Comparison of ENCODE assay signal across 13 mouse cellular contexts in the genomic region with DNA sequence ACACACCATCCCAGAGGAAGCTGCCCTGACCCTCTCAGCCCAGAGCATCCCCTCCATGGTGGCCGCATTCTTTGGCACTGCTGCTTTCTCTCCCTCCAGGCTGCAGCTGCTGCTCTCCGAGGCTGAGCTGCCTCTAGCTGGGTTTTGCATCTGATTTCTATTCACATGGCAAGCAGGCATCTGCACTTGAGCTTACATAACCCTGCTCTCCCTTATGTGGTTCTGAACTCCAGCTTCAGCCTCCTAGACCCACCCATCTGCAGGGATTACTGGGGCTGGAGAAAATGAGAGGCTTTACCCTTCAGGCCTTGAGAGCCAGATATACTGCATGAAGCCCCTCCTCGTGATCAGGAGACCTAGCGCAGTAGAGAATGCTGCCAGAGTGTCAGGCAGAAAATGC. TPM values are rescaled to one million over a fixed set of nuclear protein-coding genes. Genes with fewer than 3 reads are reported as not detected.
DNase-seq lines count a peak whose midpoint lies in the region; ATAC-seq lines count a peak whose summit lies in the region.
"Had no signal": no experiment of that assay in that cellular context is flagged by ENCODE, and none has a peak within 500 bp of the region (broad histone marks: within the 10 kb centered on the region; RNA-seq: fewer than 3 reads in every experiment).

No protein-coding gene starts in this region.

- no peaks in the 10 kb centered on the region for H3K27me3 ChIP-seq in midbrain, embryonic 15.5 days (replicated peaks)

- H3K4me1 ChIP-seq in midbrain, embryonic 15.5 days, result no peaks in the 10 kb centered on the region

- 0 out of 2 replicates have a peak, but pooled peaks cover 5% of the 10 kb centered on the region for H3K36me3 ChIP-seq in midbrain, embryonic 15.5 days (replicated peaks)

- intact Hi-C loops in left cerebral cortex, postnatal 14 days (cut with DNase I), result loop anchor here (5.0 kb wide), 1 partner anchor 57 kb away; the partner anchor contains the start of gene Map2k1
- intact Hi-C loops in gastrocnemius, postnatal 36 days (cut with DNase I), result no loop called here

- no peak overlapping the region for H3K9ac ChIP-seq in midbrain, embryonic 15.5 days

- no peak for ATAC-seq in midbrain, embryonic 15.5 days (replicated peaks)

- no peak overlapping the region for H3K27ac ChIP-seq in midbrain, embryonic 15.5 days

- H3K4me3 ChIP-seq in midbrain, embryonic 15.5 days, result no peak overlapping the region

- no peak overlapping the region for H3K4me2 ChIP-seq in midbrain, embryonic 15.5 days

- peak; percentile 91 for DNase-seq in heart, adult 11 months
- DNase-seq in heart, adult 8-10 months (ENCODE audit: low spot score), result no peak
- peak; percentile 31 for DNase-seq in ZHBTc4 (ENCODE audit: low read depth, low spot score)
- peak; percentile 79 for DNase-seq in layer of hippocampus, adult 11-12 months (ENCODE audit: low spot score)
- DNase-seq in left cerebral cortex, postnatal 14 days (ENCODE audit: low spot score in 2 of 2), result peak; percentile 69 to 78
- DNase-seq in spleen, adult 12 weeks (ENCODE audit: low spot score), result no peak
- DNase-seq in gastrocnemius, postnatal 36 days, result no peak
- DNase-seq: cerebellum, postnatal 25 days; kidney, adult 2 months; liver; lung, postnatal 4 days; thymus, postnatal 4 days had no signal

- 74% methylated on average over 4 of the region's 4 CpGs for WGBS in midbrain, embryonic 15.5 days

- H3K9me3 ChIP-seq in midbrain, embryonic 15.5 days, result no peaks in the 10 kb centered on the region

RNA-seq across cellular contexts. Expression of gene Snapc5, which starts 16.5 kb away (rescaled TPM):
- 10 to 100 TPM; 19.0 to 28.0 (median 23.1) TPM for total RNA-seq in heart, adult 8-10 months (2022)
- 10 to 100 TPM; 20.0 to 20.7 TPM for total RNA-seq in left cerebral cortex, postnatal 14 days (2021)
- total RNA-seq in gastrocnemius, postnatal 36 days (2021), result 10 to 100 TPM; 17.7 to 18.9 TPM
- polyA plus RNA-seq in midbrain, embryonic 15.5 days (2015; fragmentation: Nextera tagmentation; extraction: Ambion mirVana), result 33.9 and 36.6 TPM in 2 replicates

RNA-seq across cellular contexts. Expression of gene Rpl4, which starts 22.4 kb away (rescaled TPM):
- total RNA-seq in heart, adult 8-10 months (2022), result 100 to 1,000 TPM; 430 to 483 (median 463) TPM
- total RNA-seq in left cerebral cortex, postnatal 14 days (2021), result 100 to 1,000 TPM; 484 to 496 TPM
- 100 to 1,000 TPM; 436 to 550 TPM for total RNA-seq in gastrocnemius, postnatal 36 days (2021)
- polyA plus RNA-seq in midbrain, embryonic 15.5 days (2015; fragmentation: Nextera tagmentation; extraction: Ambion mirVana), result 543 and 555 TPM in 2 replicates

RNA-seq across cellular contexts. Expression of gene Zwilch, which starts 22.6 kb away (rescaled TPM):
- total RNA-seq in heart, adult 8-10 months (2022), result 1 to 10 TPM in 2 of 4 experiments, under 1 TPM in 2; 0.60 to 1.4 (median 1.0) TPM
- 1 to 10 TPM; 3.3 to 5.4 TPM for total RNA-seq in left cerebral cortex, postnatal 14 days (2021)
- under 1 TPM; 0.52 to 0.79 TPM for total RNA-seq in gastrocnemius, postnatal 36 days (2021)
- 4.9 and 5.2 TPM in 2 replicates for polyA plus RNA-seq in midbrain, embryonic 15.5 days (2015; fragmentation: Nextera tagmentation; extraction: Ambion mirVana)

RNA-seq across cellular contexts. Expression of gene Uchl4, which starts 39.4 kb away (rescaled TPM):
- total RNA-seq in heart, adult 8-10 months (2022), result 1 to 10 TPM; 2.8 to 3.7 (median 3.2) TPM
- 1 to 10 TPM; 2.2 to 3.2 TPM for total RNA-seq in left cerebral cortex, postnatal 14 days (2021)
- 1 to 10 TPM; 1.3 to 2.2 TPM for total RNA-seq in gastrocnemius, postnatal 36 days (2021)
- polyA plus RNA-seq in midbrain, embryonic 15.5 days (2015; fragmentation: Nextera tagmentation; extraction: Ambion mirVana), result 2.6 and 2.7 TPM in 2 replicates

RNA-seq across cellular contexts. Expression of gene Map2k1, which starts 57.9 kb away (rescaled TPM):
- total RNA-seq in heart, adult 8-10 months (2022), result 10 to 100 TPM; 46.1 to 51.3 (median 48.7) TPM
- total RNA-seq in left cerebral cortex, postnatal 14 days (2021), result 100 to 1,000 TPM; 212 to 216 TPM
- total RNA-seq in gastrocnemius, postnatal 36 days (2021), result 10 to 100 TPM; 48.1 to 50.7 TPM
- polyA plus RNA-seq in midbrain, embryonic 15.5 days (2015; fragmentation: Nextera tagmentation; extraction: Ambion mirVana), result 56.9 and 60.1 TPM in 2 replicates

Comparison
In these comparisons a context has a peak if more than half of its experiments do, and no peak if none do; other contexts are left out.
1. DNase-seq: peak in heart, adult 11 months (single experiment), ZHBTc4 (single experiment), layer of hippocampus, adult 11-12 months (single experiment) and left cerebral cortex, postnatal 14 days (2 of 2); none in heart, adult 8-10 months (single experiment), spleen, adult 12 weeks (single experiment) and gastrocnemius, postnatal 36 days (0 of 2).